In genomic region chr1:159551591-159552442, GRCm38 (mm10) we compare ENCODE assay signal across 17 mouse cellular contexts. TPM values are rescaled to one million over a fixed set of nuclear protein-coding genes. Genes with fewer than 3 reads are reported as not detected.
A peak's percentile ranks its signal among the peaks of the same experiment; 100 is the strongest.
DNase-seq lines count a peak whose midpoint lies in the region; ATAC-seq lines count a peak whose summit lies in the region.
"Had no signal": no experiment of that assay in that cellular context is flagged by ENCODE, and none has a peak within 500 bp of the region (broad histone marks: within the 10 kb centered on the region; RNA-seq: fewer than 3 reads in every experiment).

No protein-coding gene starts in this region.

- peak; percentile 49 for DNase-seq in R1 (ENCODE audit: low read depth, low spot score)
- DNase-seq in embryo, embryonic 9.5 days (ENCODE audit: extremely low spot score), result peak; percentile 29
- DNase-seq in forelimb bud, embryonic 11.5 days (ENCODE audit: low read depth, low spot score), result peak; percentile 5
- no peak for DNase-seq in thymus, postnatal 36 days
- DNase-seq in ovary, postnatal 10 days (ENCODE audit: low spot score), result no peak
- DNase-seq in liver, embryonic 11.5 days (ENCODE audit: low spot score), result no peak
- DNase-seq: adrenal gland, postnatal 36 days; cerebellum, adult 2 months; kidney, postnatal 25 days; liver, embryonic 13.5 days; thymus, postnatal 14 days had no signal

- no peak for ATAC-seq in midbrain, embryonic 16.5 days
- no peak for ATAC-seq in liver, embryonic 11.5 days (replicated peaks; ENCODE audit: low FRiP score)
- ATAC-seq in erythroid progenitor cell, adult 5-6 weeks (replicated peaks; ENCODE audit: low FRiP score, poor library complexity, severe bottlenecking), result no peak
- ATAC-seq: CD4-positive, CD25-positive, alpha-beta regulatory T cell, adult 4 months; Patski had no signal

- no peak overlapping the region for H3K4me3 ChIP-seq in midbrain, embryonic 16.5 days (ENCODE audit: low read depth, low read length)
- H3K4me3 ChIP-seq in liver, embryonic 11.5 days (ENCODE audit: low read depth, low read length), result no peak overlapping the region
- H3K4me3 ChIP-seq: erythroblast, embryonic 14.5 days; liver, embryonic 13.5 days had no signal

- no peak overlapping the region for H3K27ac ChIP-seq in midbrain, embryonic 16.5 days (ENCODE audit: low read length)
- no peak overlapping the region for H3K27ac ChIP-seq in liver, embryonic 11.5 days (ENCODE audit: low read depth, low read length)
- H3K27ac ChIP-seq: liver, embryonic 13.5 days had no signal

- WGBS in midbrain, embryonic 16.5 days, result 29% methylated on average over 17 of the region's 17 CpGs
- WGBS in liver, embryonic 11.5 days, result 52% methylated on average over 17 of the region's 17 CpGs

- H3K36me3 ChIP-seq in midbrain, embryonic 16.5 days (ENCODE audit: control insufficient read depth, insufficient read depth, low read length), result no peaks in the 10 kb centered on the region
- no peaks in the 10 kb centered on the region for H3K36me3 ChIP-seq in liver, embryonic 11.5 days (ENCODE audit: control insufficient read depth, insufficient read depth, low read length)
- H3K36me3 ChIP-seq: liver, embryonic 13.5 days had no signal

- no peaks in the 10 kb centered on the region for H3K9me3 ChIP-seq in midbrain, embryonic 16.5 days (replicated peaks; ENCODE audit: control insufficient read depth, low read length, poor library complexity, severe bottlenecking)
- no peaks in the 10 kb centered on the region for H3K9me3 ChIP-seq in liver, embryonic 11.5 days (ENCODE audit: control insufficient read depth, low read length)
- H3K9me3 ChIP-seq: liver, embryonic 13.5 days had no signal

- peaks cover 5% of the 10 kb centered on the region; the same call in 1 of the 2 replicates for H3K4me1 ChIP-seq in midbrain, embryonic 16.5 days (ENCODE audit: control insufficient read depth, insufficient read depth, low read length)
- no peaks in the 10 kb centered on the region for H3K4me1 ChIP-seq in liver, embryonic 11.5 days (replicated peaks; ENCODE audit: control insufficient read depth, insufficient read depth, low read length)
- H3K4me1 ChIP-seq: liver, embryonic 13.5 days had no signal

- peak overlapping the region; percentile 0; the same call in 1 of the 2 replicates for H3K4me2 ChIP-seq in midbrain, embryonic 16.5 days (ENCODE audit: low read length)
- no peak overlapping the region for H3K4me2 ChIP-seq in liver, embryonic 11.5 days
- H3K4me2 ChIP-seq: liver, embryonic 13.5 days had no signal

- no peak overlapping the region for H3K9ac ChIP-seq in midbrain, embryonic 16.5 days (ENCODE audit: low read depth, low read length)
- no peak overlapping the region for H3K9ac ChIP-seq in liver, embryonic 11.5 days (ENCODE audit: low read depth, low read length)
- H3K9ac ChIP-seq: liver, embryonic 13.5 days had no signal

- no peaks in the 10 kb centered on the region for H3K27me3 ChIP-seq in midbrain, embryonic 16.5 days (ENCODE audit: control insufficient read depth, insufficient read depth, low read depth, low read length)
- H3K27me3 ChIP-seq in liver, embryonic 11.5 days (replicated peaks; ENCODE audit: control insufficient read depth, insufficient read depth, low read length), result no peaks in the 10 kb centered on the region
- H3K27me3 ChIP-seq: liver, embryonic 13.5 days had no signal

RNA-seq across cellular contexts. Expression of gene Tnr, which starts 28.2 kb away (rescaled TPM):
- 4.5 and 5.4 TPM in 2 replicates for polyA plus RNA-seq in midbrain, embryonic 16.5 days (2015; fragmentation: Nextera tagmentation; extraction: Ambion mirVana)
- polyA plus RNA-seq in liver, embryonic 11.5 days (2014; fragmentation: Nextera tagmentation; extraction: Ambion mirVana), result 0.13 and 0.58 TPM in 2 replicates
- total RNA-seq in erythroid progenitor cell, adult 5-6 weeks (2015; ENCODE audit: low replicate concordance), result not detected in 2 replicates
- total RNA-seq in erythroid progenitor cell, adult 5-6 weeks (2017; ENCODE audit: low replicate concordance), result not detected in 2 replicates
- total RNA-seq: megakaryocyte, adult 5-6 weeks had no signal
- polyA plus RNA-seq: CD4-positive, CD25-positive, alpha-beta regulatory T cell, adult 4 months; erythroblast, embryonic 14.5 days had no signal

Comparison
In these comparisons a context has a peak if more than half of its experiments do, and no peak if none do; other contexts are left out.
1. DNase-seq: peak in R1 (single experiment), embryo, embryonic 9.5 days (single experiment) and forelimb bud, embryonic 11.5 days (single experiment); none in thymus, postnatal 36 days (0 of 2), ovary, postnatal 10 days (single experiment) and liver, embryonic 11.5 days (single experiment).